Mouse (Mus musculus) ES-Bruce4 (cell line): ENCODE data around the gene Wdr90.

Experiments
- CTCF ChIP-seq: IDR thresholded peaks from one replicate; pipeline ENCODE4 v1.8.1; 2011; ENCODE audit warnings: low read depth, low read length
- POLR2A ChIP-seq: IDR thresholded peaks from one replicate; pipeline ENCODE4 v1.8.1; 2011; ENCODE audit warnings: low read length; ENCODE audit not compliant: insufficient read depth

- TF ChIP-seq CTCF: no peak
- TF ChIP-seq POLR2A: no peak
Observed at GRCm38 (mm10) chr17:25881691-25882090, 20.4 kb upstream of the Wdr90 start.
